Comparison of ENCODE assay signal across 8 mouse cellular contexts in the genomic region with DNA sequence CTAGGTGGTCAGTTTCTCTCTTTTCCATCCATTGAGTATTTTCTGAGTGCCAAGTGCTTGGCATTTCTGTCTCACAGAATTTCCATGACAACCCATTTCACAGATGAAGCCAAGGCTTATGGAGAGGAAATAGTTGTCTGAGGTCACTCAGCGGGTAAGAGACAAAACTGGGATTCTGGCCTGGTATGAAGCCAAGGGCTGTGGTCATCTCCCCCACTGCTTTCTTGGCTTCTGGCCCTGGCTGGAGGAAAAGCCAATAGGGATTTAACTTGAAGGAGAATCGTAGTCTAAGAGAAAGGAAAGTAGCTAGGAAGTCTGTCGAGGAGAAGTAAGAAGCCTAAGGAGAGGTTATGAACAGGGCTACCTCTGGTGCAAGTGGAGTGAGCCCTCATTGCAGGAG.
A peak's percentile ranks its signal among the peaks of the same experiment; 100 is the strongest.
DNase-seq lines count a peak whose midpoint lies in the region; ATAC-seq and TF ChIP-seq lines count a peak whose summit lies in the region.

No protein-coding gene starts in this region.

- TF ChIP-seq EP300 in liver, postnatal 0 days (IDR thresholded peaks at IDR 0.05; ENCODE audit: low read depth) = no peak

- no peaks in the 10 kb centered on the region for H3K27me3 ChIP-seq in heart, embryonic 14.5 days (ENCODE audit: control insufficient read depth, insufficient read depth, low read length)
- H3K27me3 ChIP-seq in limb, embryonic 15.5 days = no peaks in the 10 kb centered on the region
- H3K27me3 ChIP-seq in liver, postnatal 0 days (ENCODE audit: insufficient read depth, low read length) = no peaks in the 10 kb centered on the region
- H3K27me3 ChIP-seq in thymus, adult 2 months (ENCODE audit: control insufficient read depth, insufficient read depth, low read length) = no peaks in the 10 kb centered on the region

- H3K4me1 ChIP-seq in lung, adult 2 months (ENCODE audit: control insufficient read depth, insufficient read depth, low read length) = peaks cover 19% of the 10 kb centered on the region
- peaks cover 28 to 41% of the 10 kb centered on the region in 2 experiments for H3K4me1 ChIP-seq in heart, embryonic 14.5 days (ENCODE audit: control insufficient read depth in 2 of 2, insufficient read depth in 2 of 2, low read length in 2 of 2)
- peaks cover 32% of the 10 kb centered on the region for H3K4me1 ChIP-seq in limb, embryonic 15.5 days
- peaks cover 3% of the 10 kb centered on the region; the same call in 1 of the 2 replicates for H3K4me1 ChIP-seq in liver, postnatal 0 days (ENCODE audit: insufficient read depth)
- peaks cover 10% of the 10 kb centered on the region for H3K4me1 ChIP-seq in thymus, adult 2 months (replicated peaks; ENCODE audit: control insufficient read depth, insufficient read depth, low read length)

- peak; percentile 40 to 53 for DNase-seq in lung, adult 18-20 months
- no peak for DNase-seq in lung, adult 2 months
- peak; percentile 84 for DNase-seq in cerebellum, adult 9-11 months
- no peak for DNase-seq in right cerebral cortex, postnatal 25 days
- DNase-seq in liver, postnatal 0 days = no peak
- DNase-seq in thymus, adult 2 months = no peak

- H3K4me3 ChIP-seq in lung, adult 2 months (replicated peaks; ENCODE audit: extremely low read depth, low read depth, low read length) = no peak overlapping the region
- no peak overlapping the region for H3K4me3 ChIP-seq in heart, embryonic 14.5 days (ENCODE audit: control insufficient read depth in 1 of 2, insufficient read depth in 1 of 2, low read depth in 1 of 2, low read length in 2 of 2)
- H3K4me3 ChIP-seq in limb, embryonic 15.5 days = no peak overlapping the region
- no peak overlapping the region for H3K4me3 ChIP-seq in liver, postnatal 0 days (ENCODE audit: low read depth, low read length)
- no peak overlapping the region for H3K4me3 ChIP-seq in thymus, adult 2 months (ENCODE audit: control insufficient read depth, insufficient read depth, low read length)

- WGBS in lung, adult 2 months = 28% methylated on average over 3 of the region's 3 CpGs
- WGBS in heart, embryonic 14.5 days = 62% methylated on average over 3 of the region's 3 CpGs
- WGBS in limb, embryonic 15.5 days = 48% methylated on average over 3 of the region's 3 CpGs
- WGBS in liver, postnatal 0 days (ENCODE audit: insufficient replicate concordance) = 70% methylated on average over 3 of the region's 3 CpGs
- WGBS in thymus, adult 2 months = 93% methylated on average over 3 of the region's 3 CpGs

- no peak for TF ChIP-seq CTCF in lung, adult 2 months (IDR thresholded peaks at IDR 0.05; ENCODE audit: insufficient read depth, low read length)
- TF ChIP-seq CTCF in liver, postnatal 0 days (IDR thresholded peaks at IDR 0.05; ENCODE audit: low read depth) = no peak
- TF ChIP-seq CTCF in thymus, adult 2 months (IDR thresholded peaks at IDR 0.05; ENCODE audit: borderline replicate concordance, control insufficient read depth, extremely low read depth, insufficient read depth, low read length, poor library complexity) = no peak

- H3K4me2 ChIP-seq in heart, embryonic 14.5 days (ENCODE audit: low read length) = peak overlapping the region; percentile 37
- H3K4me2 ChIP-seq in limb, embryonic 15.5 days = no peak overlapping the region
- H3K4me2 ChIP-seq in liver, postnatal 0 days (ENCODE audit: low read depth, low read length) = no peak overlapping the region

- peak overlapping the region; percentile 43 to 81 for H3K27ac ChIP-seq in heart, embryonic 14.5 days (replicated peaks in 1 of 2; ENCODE audit: control insufficient read depth in 1 of 2, insufficient read depth in 1 of 2, low read depth in 2 of 2, low read length in 2 of 2)
- peak overlapping the region; percentile 35; the same call in 1 of the 2 replicates for H3K27ac ChIP-seq in limb, embryonic 15.5 days
- no peak overlapping the region for H3K27ac ChIP-seq in liver, postnatal 0 days (ENCODE audit: low read depth)
- H3K27ac ChIP-seq in thymus, adult 2 months (ENCODE audit: control insufficient read depth, insufficient read depth, low read length) = no peak overlapping the region

- ATAC-seq in heart, embryonic 14.5 days (ENCODE audit: insufficient number of reproducible peaks, insufficient read depth, low FRiP score, low read depth) = 0 out of 2 replicates have a peak, but pooled peaks have one; percentile 28
- no peak for ATAC-seq in limb, embryonic 15.5 days (ENCODE audit: insufficient number of reproducible peaks, low FRiP score, low TSS enrichment, low read depth)
- ATAC-seq in liver, postnatal 0 days = no peak

- no peak overlapping the region for H3K9ac ChIP-seq in heart, embryonic 14.5 days (ENCODE audit: low read length)
- H3K9ac ChIP-seq in limb, embryonic 15.5 days = no peak overlapping the region
- no peak overlapping the region for H3K9ac ChIP-seq in liver, postnatal 0 days (replicated peaks)

- no peak for TF ChIP-seq POLR2A in lung, adult 2 months (IDR thresholded peaks at IDR 0.05; ENCODE audit: borderline replicate concordance, extremely low read depth, low read depth, low read length)
- no peak for TF ChIP-seq POLR2A in thymus, adult 2 months (IDR thresholded peaks at IDR 0.05; ENCODE audit: control insufficient read depth, extremely low read depth, insufficient read depth, low read length, poor library complexity)

- no peaks in the 10 kb centered on the region for H3K9me3 ChIP-seq in heart, embryonic 14.5 days (ENCODE audit: control insufficient read depth, low read length)
- no peaks in the 10 kb centered on the region for H3K9me3 ChIP-seq in limb, embryonic 15.5 days
- H3K9me3 ChIP-seq in liver, postnatal 0 days (ENCODE audit: low read length) = no peaks in the 10 kb centered on the region

- H3K36me3 ChIP-seq in heart, embryonic 14.5 days (ENCODE audit: control insufficient read depth, insufficient read depth, low read length) = no peaks in the 10 kb centered on the region
- no peaks in the 10 kb centered on the region for H3K36me3 ChIP-seq in limb, embryonic 15.5 days
- no peaks in the 10 kb centered on the region for H3K36me3 ChIP-seq in liver, postnatal 0 days (replicated peaks; ENCODE audit: insufficient read depth, low read length)
- H3K36me3 ChIP-seq in thymus, adult 2 months (ENCODE audit: control insufficient read depth, insufficient read depth, low read length) = no peaks in the 10 kb centered on the region

Comparison
In these comparisons a context has a peak if more than half of its experiments do, and no peak if none do; other contexts are left out.
1. DNase-seq: peak in lung, adult 18-20 months (2 of 2) and cerebellum, adult 9-11 months (single experiment); none in lung, adult 2 months (single experiment), right cerebral cortex, postnatal 25 days (single experiment), liver, postnatal 0 days (single experiment) and thymus, adult 2 months (single experiment).
2. H3K27ac ChIP-seq: peak in heart, embryonic 14.5 days (2 of 2) and limb, embryonic 15.5 days (single experiment); none in liver, postnatal 0 days (single experiment) and thymus, adult 2 months (single experiment).